ENCODE assay signal across 20 mouse cellular contexts in genomic region chr6:8645708-8646107, GRCm38 (mm10).
DNase-seq lines count a peak whose midpoint lies in the region; ATAC-seq and TF ChIP-seq lines count a peak whose summit lies in the region.
"Had no signal": no experiment of that assay in that cellular context is flagged by ENCODE, and none has a peak within 500 bp of the region (broad histone marks: within the 10 kb centered on the region; RNA-seq: fewer than 3 reads in every experiment).

No protein-coding gene starts in this region.

- no peaks in the 10 kb centered on the region for H3K36me3 ChIP-seq in hindbrain, embryonic 11.5 days (ENCODE audit: control insufficient read depth, insufficient read depth, low read length)
- H3K36me3 ChIP-seq in hindbrain, embryonic 14.5 days (replicated peaks; ENCODE audit: control insufficient read depth, insufficient read depth), result no peaks in the 10 kb centered on the region; the same call in 1 of the 2 replicates
- H3K36me3 ChIP-seq in neural tube, embryonic 11.5 days (ENCODE audit: control insufficient read depth, insufficient read depth, low read length), result no peaks in the 10 kb centered on the region
- H3K36me3 ChIP-seq in neural tube, embryonic 15.5 days, result no peaks in the 10 kb centered on the region; the same call in 1 of the 2 replicates
- H3K36me3 ChIP-seq: embryonic facial prominence, embryonic 15.5 days; limb, embryonic 10.5 days had no signal

- peak overlapping the region; percentile 40; the same call in 1 of the 2 replicates for H3K27ac ChIP-seq in cerebellum, adult 2 months (ENCODE audit: insufficient read depth, low read length)
- H3K27ac ChIP-seq in hindbrain, embryonic 11.5 days (ENCODE audit: low read depth, low read length), result no peak overlapping the region
- H3K27ac ChIP-seq in hindbrain, embryonic 14.5 days, result no peak overlapping the region
- H3K27ac ChIP-seq in neural tube, embryonic 11.5 days (ENCODE audit: low read depth, low read length), result no peak overlapping the region
- no peak overlapping the region for H3K27ac ChIP-seq in neural tube, embryonic 15.5 days (replicated peaks)

- 19% methylated on average over 2 of the region's 2 CpGs for WGBS in cerebellum, adult 2 months
- 57% methylated on average over 2 of the region's 2 CpGs for WGBS in hindbrain, embryonic 11.5 days
- WGBS in hindbrain, embryonic 14.5 days, result 45% methylated on average over 2 of the region's 2 CpGs
- 60% methylated on average over 2 of the region's 2 CpGs for WGBS in neural tube, embryonic 11.5 days
- 55% methylated on average over 2 of the region's 2 CpGs for WGBS in neural tube, embryonic 15.5 days

- ATAC-seq in hindbrain, embryonic 11.5 days (ENCODE audit: low FRiP score), result peak; percentile 37; the same call in 1 of the 2 replicates
- ATAC-seq in hindbrain, embryonic 14.5 days (ENCODE audit: low FRiP score), result no peak
- ATAC-seq in neural tube, embryonic 11.5 days (ENCODE audit: insufficient read depth, low FRiP score, low TSS enrichment), result peak; percentile 60; the same call in 1 of the 2 replicates
- no peak for ATAC-seq in neural tube, embryonic 15.5 days (ENCODE audit: low FRiP score)

- DNase-seq in cerebellum, adult 2 months, result peak in 1 of 2 experiments; percentile 54
- DNase-seq in cerebellum, adult 11 months, result no peak
- no peak for DNase-seq in hindbrain, embryonic 11.5 days (ENCODE audit: low spot score)
- no peak for DNase-seq in hindbrain, embryonic 14.5 days (ENCODE audit: low spot score)
- DNase-seq in neural tube, embryonic 11.5 days (ENCODE audit: low spot score), result no peak
- DNase-seq in induced T-regulatory cell, adult 2 months (ENCODE audit: low read depth), result peak; percentile 56
- DNase-seq in adrenal gland, adult 18-20 months (ENCODE audit: low spot score in 2 of 2), result no peak
- DNase-seq: adrenal gland, postnatal 14 days; gastrocnemius, postnatal 25 days; kidney, adult 9 months; lung, adult 2 months; lung, postnatal 36 days; retina, postnatal 1 day; spleen, adult 18-20 months; thymus, adult 2 months had no signal

- no peak overlapping the region for H3K4me2 ChIP-seq in hindbrain, embryonic 11.5 days (replicated peaks; ENCODE audit: low read depth, low read length)
- no peak overlapping the region for H3K4me2 ChIP-seq in hindbrain, embryonic 14.5 days (replicated peaks)
- no peak overlapping the region for H3K4me2 ChIP-seq in neural tube, embryonic 11.5 days (ENCODE audit: low read depth)
- no peak overlapping the region for H3K4me2 ChIP-seq in neural tube, embryonic 15.5 days
- H3K4me2 ChIP-seq: embryonic facial prominence, embryonic 15.5 days; heart, embryonic 11.5 days; liver, embryonic 11.5 days had no signal

- no peak overlapping the region for H3K9ac ChIP-seq in hindbrain, embryonic 11.5 days (ENCODE audit: low read depth, low read length)
- H3K9ac ChIP-seq in hindbrain, embryonic 14.5 days, result no peak overlapping the region
- no peak overlapping the region for H3K9ac ChIP-seq in neural tube, embryonic 11.5 days (ENCODE audit: low read length)
- no peak overlapping the region for H3K9ac ChIP-seq in neural tube, embryonic 15.5 days (replicated peaks)
- H3K9ac ChIP-seq: embryonic facial prominence, embryonic 15.5 days had no signal

- no peak overlapping the region for H3K4me3 ChIP-seq in cerebellum, adult 2 months (replicated peaks; ENCODE audit: insufficient read depth, low read depth, low read length)
- H3K4me3 ChIP-seq in hindbrain, embryonic 11.5 days (ENCODE audit: low read depth, low read length), result no peak overlapping the region
- H3K4me3 ChIP-seq in hindbrain, embryonic 14.5 days (replicated peaks; ENCODE audit: low read length), result no peak overlapping the region
- H3K4me3 ChIP-seq in neural tube, embryonic 11.5 days (ENCODE audit: low read depth, low read length), result no peak overlapping the region
- H3K4me3 ChIP-seq in neural tube, embryonic 15.5 days (replicated peaks), result no peak overlapping the region
- H3K4me3 ChIP-seq: embryonic facial prominence, embryonic 15.5 days; limb, embryonic 10.5 days had no signal

- no peak for TF ChIP-seq POLR2A in cerebellum, adult 2 months (IDR thresholded peaks at IDR 0.05; ENCODE audit: borderline replicate concordance, insufficient read depth, low read length)

- TF ChIP-seq CTCF in cerebellum, adult 2 months (IDR thresholded peaks at IDR 0.05; ENCODE audit: borderline replicate concordance, insufficient read depth, low read depth, low read length), result no peak

- H3K4me1 ChIP-seq in cerebellum, adult 2 months (ENCODE audit: control insufficient read depth, insufficient read depth, low read length), result peaks cover 12% of the 10 kb centered on the region
- 0 out of 2 replicates have a peak, but pooled peaks cover 2% of the 10 kb centered on the region for H3K4me1 ChIP-seq in hindbrain, embryonic 11.5 days (replicated peaks; ENCODE audit: control insufficient read depth, insufficient read depth, low read length)
- no peaks in the 10 kb centered on the region for H3K4me1 ChIP-seq in hindbrain, embryonic 14.5 days (replicated peaks; ENCODE audit: control insufficient read depth, insufficient read depth, low read length)
- 0 out of 2 replicates have a peak, but pooled peaks cover 2% of the 10 kb centered on the region for H3K4me1 ChIP-seq in neural tube, embryonic 11.5 days (ENCODE audit: control insufficient read depth, insufficient read depth, low read length)
- H3K4me1 ChIP-seq in neural tube, embryonic 15.5 days, result no peaks in the 10 kb centered on the region

- H3K9me3 ChIP-seq in hindbrain, embryonic 11.5 days (ENCODE audit: control insufficient read depth, low read length), result no peaks in the 10 kb centered on the region
- H3K9me3 ChIP-seq in hindbrain, embryonic 14.5 days (ENCODE audit: control insufficient read depth, low read length), result no peaks in the 10 kb centered on the region
- H3K9me3 ChIP-seq in neural tube, embryonic 11.5 days (ENCODE audit: control insufficient read depth, low read length), result no peaks in the 10 kb centered on the region
- no peaks in the 10 kb centered on the region for H3K9me3 ChIP-seq in neural tube, embryonic 15.5 days (replicated peaks)
- H3K9me3 ChIP-seq: embryonic facial prominence, embryonic 15.5 days; limb, embryonic 10.5 days had no signal

- H3K27me3 ChIP-seq in cerebellum, adult 2 months (ENCODE audit: control insufficient read depth, insufficient read depth, low read length), result no peaks in the 10 kb centered on the region
- H3K27me3 ChIP-seq in hindbrain, embryonic 11.5 days (ENCODE audit: control insufficient read depth, insufficient read depth, low read length), result no peaks in the 10 kb centered on the region
- H3K27me3 ChIP-seq in hindbrain, embryonic 14.5 days (ENCODE audit: control insufficient read depth, insufficient read depth, low read length), result no peaks in the 10 kb centered on the region
- no peaks in the 10 kb centered on the region for H3K27me3 ChIP-seq in neural tube, embryonic 11.5 days (ENCODE audit: control insufficient read depth, insufficient read depth, low read length)
- H3K27me3 ChIP-seq in neural tube, embryonic 15.5 days (replicated peaks), result no peaks in the 10 kb centered on the region
- H3K27me3 ChIP-seq: embryonic facial prominence, embryonic 15.5 days had no signal

Comparison
In these comparisons a context has a peak if more than half of its experiments do, and no peak if none do; other contexts are left out.
1. ATAC-seq: peak in hindbrain, embryonic 11.5 days (single experiment) and neural tube, embryonic 11.5 days (single experiment); none in hindbrain, embryonic 14.5 days (single experiment) and neural tube, embryonic 15.5 days (single experiment).